ENCODE assay signal across 35 mouse cellular contexts in the genomic region with DNA sequence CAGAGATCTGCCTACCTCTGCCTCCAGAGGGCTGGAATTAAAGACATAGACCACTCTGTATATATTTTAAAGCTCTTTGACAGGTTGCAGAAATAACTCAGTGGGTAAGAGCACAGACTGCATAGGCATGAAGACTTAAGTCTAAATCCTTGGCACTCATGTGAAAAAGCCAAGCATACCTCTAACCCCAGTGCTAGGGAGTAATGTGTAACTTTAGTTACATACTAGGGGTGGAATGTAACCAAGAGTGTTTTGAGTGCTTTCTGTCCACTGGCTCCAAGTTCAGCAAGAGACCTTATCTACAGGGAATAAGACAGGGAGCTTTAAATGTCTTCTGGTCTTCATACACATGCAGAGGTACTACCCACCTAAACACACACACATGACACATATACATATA.
"Had no signal": no experiment of that assay in that cellular context is flagged by ENCODE, and none has a peak within 500 bp of the region (broad histone marks: within the 10 kb centered on the region; RNA-seq: fewer than 3 reads in every experiment).

No protein-coding gene starts in this region.

- ATAC-seq: hindbrain, embryonic 16.5 days; hindbrain, postnatal 0 days; inflammation-experienced regulatory T-cells, adult 6 months; intestine, embryonic 15.5 days; intestine, embryonic 16.5 days; intestine, postnatal 0 days had no signal

- DNase-seq: heart, adult 2 months; heart, postnatal 10 days; heart, postnatal 14 days; heart, postnatal 36 days; heart, postnatal 4 days; kidney, adult 11 months; kidney, adult 18-20 months; kidney, adult 2 months; kidney, adult 8-10 months; kidney, adult 9 months; kidney, postnatal 10 days; kidney, postnatal 14 days; kidney, postnatal 25 days; kidney, postnatal 36 days; kidney, postnatal 4 days; layer of hippocampus, adult 9-11 months had no signal

- H3K9me3 ChIP-seq: heart, embryonic 10.5 days; heart, embryonic 12.5 days; heart, embryonic 13.5 days; heart, embryonic 15.5 days; hindbrain, embryonic 10.5 days; hindbrain, embryonic 12.5 days; hindbrain, embryonic 13.5 days; hindbrain, embryonic 15.5 days; intestine, embryonic 15.5 days; kidney, embryonic 15.5 days had no signal

- H3K4me2 ChIP-seq: heart, embryonic 11.5 days; heart, embryonic 12.5 days; heart, embryonic 13.5 days; heart, embryonic 15.5 days; hindbrain, embryonic 12.5 days; hindbrain, embryonic 13.5 days; hindbrain, embryonic 14.5 days; hindbrain, embryonic 15.5 days; intestine, embryonic 15.5 days; kidney, embryonic 15.5 days had no signal

- H3K27ac ChIP-seq: heart, adult 2 months; heart, embryonic 10.5 days; heart, embryonic 13.5 days; heart, embryonic 15.5 days; hindbrain, embryonic 10.5 days; hindbrain, embryonic 12.5 days; hindbrain, embryonic 13.5 days; hindbrain, embryonic 14.5 days; hindbrain, embryonic 15.5 days; hindbrain, postnatal 0 days; intestine, embryonic 15.5 days; kidney, embryonic 15.5 days; kidney, postnatal 0 days; layer of hippocampus, adult 2 months had no signal

- H3K27me3 ChIP-seq: heart, embryonic 13.5 days; heart, embryonic 15.5 days; hindbrain, embryonic 15.5 days; intestine, embryonic 15.5 days; kidney, embryonic 15.5 days had no signal

- H3K9ac ChIP-seq: heart, embryonic 12.5 days; heart, embryonic 13.5 days; heart, embryonic 15.5 days; hindbrain, embryonic 12.5 days; hindbrain, embryonic 13.5 days; hindbrain, embryonic 14.5 days; hindbrain, embryonic 15.5 days; intestine, embryonic 15.5 days; kidney, embryonic 15.5 days had no signal

- H3K4me3 ChIP-seq: heart, adult 2 months; heart, embryonic 10.5 days; heart, embryonic 12.5 days; heart, embryonic 13.5 days; heart, embryonic 15.5 days; hindbrain, embryonic 10.5 days; hindbrain, embryonic 12.5 days; hindbrain, embryonic 13.5 days; hindbrain, embryonic 15.5 days; intestine, embryonic 15.5 days; kidney, embryonic 15.5 days; layer of hippocampus, adult 2 months had no signal

- H3K36me3 ChIP-seq: heart, embryonic 10.5 days; heart, embryonic 12.5 days; heart, embryonic 13.5 days; heart, embryonic 15.5 days; hindbrain, embryonic 10.5 days; hindbrain, embryonic 12.5 days; hindbrain, embryonic 13.5 days; hindbrain, embryonic 15.5 days; intestine, embryonic 15.5 days; kidney, embryonic 15.5 days had no signal

- H3K4me1 ChIP-seq: heart, embryonic 10.5 days; heart, embryonic 12.5 days; heart, embryonic 13.5 days; heart, embryonic 15.5 days had no signal
